Mouse (Mus musculus) thymus, adult 2 months (tissue): ENCODE data around the gene Gjd3.

Experiments
- CTCF ChIP-seq: fragments of 200-500 bp; IDR thresholded peaks from 2 replicates; pipeline ENCODE4 v1.5.1; 2012; ENCODE audit warnings: mild to moderate bottlenecking, control low read depth, low read length, moderate library complexity, borderline replicate concordance; ENCODE audit not compliant: control insufficient read depth, poor library complexity, insufficient read depth; ENCODE audit errors: extremely low read depth
- POLR2A ChIP-seq: fragments of 200-500 bp; IDR thresholded peaks from 2 replicates; pipeline ENCODE4 v1.6.1; 2012; ENCODE audit warnings: mild to moderate bottlenecking, low read length, control low read depth, moderate library complexity; ENCODE audit not compliant: control insufficient read depth, poor library complexity, insufficient read depth; ENCODE audit errors: extremely low read depth

DNA sequence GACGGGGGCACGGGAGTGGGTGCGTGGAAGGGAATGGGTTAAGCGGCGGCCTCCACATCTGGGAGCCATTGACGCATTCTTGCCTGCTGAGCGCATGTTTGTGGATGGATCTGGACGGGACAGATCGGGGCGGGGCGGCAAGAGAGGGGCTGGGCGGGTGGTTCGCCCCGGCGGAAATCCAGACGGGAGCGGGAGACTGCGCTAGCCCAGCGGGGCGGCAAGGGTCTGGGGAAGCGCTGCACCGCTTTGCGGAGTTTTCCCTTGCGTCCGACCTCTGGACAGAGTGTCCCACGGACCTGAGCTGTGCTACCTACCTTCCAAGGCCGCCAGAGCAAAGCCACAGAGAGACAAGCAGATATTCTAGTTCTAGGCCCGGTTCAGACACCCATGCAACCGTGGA is 46.6 kb downstream of the Gjd3 start:
- no peak for TF ChIP-seq CTCF
- no peak for TF ChIP-seq POLR2A
